Comparison of ENCODE assay signal across 7 mouse cellular contexts in the genomic region with DNA sequence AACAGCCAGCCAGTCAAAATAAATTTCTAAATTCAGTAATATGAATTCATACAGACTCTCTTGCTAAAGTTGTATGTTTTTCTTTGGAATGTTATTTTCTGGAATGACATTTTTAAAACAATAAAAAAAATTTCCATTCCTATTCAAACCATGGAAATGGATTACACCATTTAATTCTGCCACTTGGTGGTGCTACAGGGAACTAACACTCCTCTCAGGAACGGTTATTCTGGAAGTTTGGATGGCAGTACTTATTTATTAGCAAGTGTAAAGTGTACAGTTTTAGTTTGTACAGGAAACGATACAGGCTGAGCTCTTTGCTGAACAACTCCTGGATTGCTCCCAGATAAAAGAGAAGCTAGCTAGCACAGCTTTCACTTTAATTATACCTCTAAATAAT. TPM values are rescaled to one million over a fixed set of nuclear protein-coding genes. Genes with fewer than 3 reads are reported as not detected.
DNase-seq lines count a peak whose midpoint lies in the region; ATAC-seq and TF ChIP-seq lines count a peak whose summit lies in the region.

No protein-coding gene starts in this region.

- DNase-seq in hindbrain, postnatal 0 days (ENCODE audit: low spot score), result peak; percentile 74
- DNase-seq in hindbrain, embryonic 10.5 days (ENCODE audit: low spot score), result no peak
- peak; percentile 24 for DNase-seq in thymus, postnatal 14 days
- DNase-seq in thymus, postnatal 4 days, result no peak
- DNase-seq in fibroblast of lung, adult 2 months (ENCODE audit: low read depth), result peak; percentile 49

- no peaks in the 10 kb centered on the region for H3K9me3 ChIP-seq in hindbrain, postnatal 0 days (ENCODE audit: low read length)
- no peaks in the 10 kb centered on the region for H3K9me3 ChIP-seq in hindbrain, embryonic 10.5 days
- no peaks in the 10 kb centered on the region for H3K9me3 ChIP-seq in midbrain, embryonic 15.5 days

- WGBS in hindbrain, postnatal 0 days, result 33% methylated on average over 2 of the region's 2 CpGs
- 49% methylated on average over 2 of the region's 2 CpGs for WGBS in hindbrain, embryonic 10.5 days
- WGBS in midbrain, embryonic 15.5 days, result 40% methylated on average over 2 of the region's 2 CpGs

- H3K4me1 ChIP-seq in hindbrain, postnatal 0 days (ENCODE audit: insufficient read depth, low read length), result peaks cover 8% of the 10 kb centered on the region
- peaks cover 17% of the 10 kb centered on the region for H3K4me1 ChIP-seq in hindbrain, embryonic 10.5 days (replicated peaks)
- H3K4me1 ChIP-seq in midbrain, embryonic 15.5 days, result peaks cover 14% of the 10 kb centered on the region

- no peaks in the 10 kb centered on the region for H3K27me3 ChIP-seq in hindbrain, postnatal 0 days (ENCODE audit: insufficient read depth, low read length)
- peaks cover 13% of the 10 kb centered on the region for H3K27me3 ChIP-seq in hindbrain, embryonic 10.5 days (ENCODE audit: insufficient read depth, poor library complexity, severe bottlenecking)
- no peaks in the 10 kb centered on the region for H3K27me3 ChIP-seq in midbrain, embryonic 15.5 days (replicated peaks)

- H3K27ac ChIP-seq in hindbrain, postnatal 0 days, result no peak overlapping the region
- no peak overlapping the region for H3K27ac ChIP-seq in hindbrain, embryonic 10.5 days
- H3K27ac ChIP-seq in midbrain, embryonic 15.5 days, result no peak overlapping the region

- no peak overlapping the region for H3K4me3 ChIP-seq in hindbrain, postnatal 0 days (ENCODE audit: low read length)
- no peak overlapping the region for H3K4me3 ChIP-seq in hindbrain, embryonic 10.5 days
- H3K4me3 ChIP-seq in midbrain, embryonic 15.5 days, result no peak overlapping the region

- no peak overlapping the region for H3K9ac ChIP-seq in hindbrain, postnatal 0 days (replicated peaks; ENCODE audit: low read length)
- H3K9ac ChIP-seq in midbrain, embryonic 15.5 days, result no peak overlapping the region

- H3K4me2 ChIP-seq in hindbrain, postnatal 0 days (ENCODE audit: low read depth, low read length), result no peak overlapping the region
- no peak overlapping the region for H3K4me2 ChIP-seq in midbrain, embryonic 15.5 days

- TF ChIP-seq CTCF in hindbrain, postnatal 0 days (IDR thresholded peaks at IDR 0.05; ENCODE audit: low read depth), result peak; percentile 64

- ATAC-seq in hindbrain, postnatal 0 days, result no peak
- no peak for ATAC-seq in erythroblast, adult 5-6 weeks (replicated peaks; ENCODE audit: low FRiP score, poor library complexity, severe bottlenecking)
- no peak for ATAC-seq in midbrain, embryonic 15.5 days (replicated peaks)

- H3K36me3 ChIP-seq in hindbrain, postnatal 0 days (ENCODE audit: insufficient read depth, low read length), result no peaks in the 10 kb centered on the region
- no peaks in the 10 kb centered on the region for H3K36me3 ChIP-seq in hindbrain, embryonic 10.5 days
- no peaks in the 10 kb centered on the region for H3K36me3 ChIP-seq in midbrain, embryonic 15.5 days (replicated peaks)

RNA-seq across cellular contexts. Expression of a gene that starts 2.1 kb away (rescaled TPM):
- 43.7 and 54.5 TPM in 2 replicates for total RNA-seq in hindbrain, postnatal 0 days (2014; rRNA removed)
- polyA plus RNA-seq in hindbrain, postnatal 0 days (2015; fragmentation: Nextera tagmentation; extraction: Ambion mirVana), result 29.2 and 32.2 TPM in 2 replicates
- polyA plus RNA-seq in hindbrain, embryonic 10.5 days (2016; fragmentation: Nextera tagmentation; extraction: Ambion mirVana), result 18.3 and 18.9 TPM in 2 replicates
- 15.9 and 16.3 TPM in 2 replicates for total RNA-seq in erythroblast, adult 5-6 weeks (2015; ENCODE audit: low replicate concordance)
- total RNA-seq in erythroblast, adult 5-6 weeks (2017; ENCODE audit: low replicate concordance), result 12.8 and 13.6 TPM in 2 replicates
- polyA plus RNA-seq in midbrain, embryonic 15.5 days (2015; fragmentation: Nextera tagmentation; extraction: Ambion mirVana), result 38.3 and 38.5 TPM in 2 replicates

Comparison
In these comparisons a context has a peak if more than half of its experiments do, and no peak if none do; other contexts are left out.
1. DNase-seq: peak in hindbrain, postnatal 0 days (single experiment), thymus, postnatal 14 days (single experiment) and fibroblast of lung, adult 2 months (single experiment); none in hindbrain, embryonic 10.5 days (single experiment) and thymus, postnatal 4 days (single experiment).